Mouse (Mus musculus) layer of hippocampus, adult 2 months (tissue): Measurements from ENCODE around the gene Trrap. TPM values are rescaled to one million over a fixed set of nuclear protein-coding genes. Genes with fewer than 3 reads are reported as not detected.
A peak's percentile ranks its signal among the peaks of the same experiment; 100 is the strongest.

ENCODE experiments used
- DNase-seq, 2 experiments: peaks; one replicate each; pipeline ENCODE4 v3.0.0; 2022; ENCODE audit warnings: low spot score in 2 of 2
- H3K27ac ChIP-seq: fragments of 200-600 bp; 2 replicates; pipeline ENCODE4 v1.8.1; 2022
- H3K4me3 ChIP-seq: fragments of 200-600 bp; 2 replicates; pipeline ENCODE4 v1.8.1; 2022; ENCODE audit warnings: mild to moderate bottlenecking
- CTCF ChIP-seq: fragments of 200-600 bp; conservative IDR thresholded peaks from 2 replicates; pipeline ENCODE4 v1.8.1; 2022; ENCODE audit warnings: antibody characterized with exemption, mild to moderate bottlenecking, moderate library complexity
- total RNA-seq, 2 experiments: library from RNA; stranded (reverse); gene quantifications; 2 replicates each; pipeline ENCODE4 v1.2.3; 2021

Gene Trrap
- total RNA-seq, 2 experiments from 2014 or later, result 175 to 189 TPM

DNA sequence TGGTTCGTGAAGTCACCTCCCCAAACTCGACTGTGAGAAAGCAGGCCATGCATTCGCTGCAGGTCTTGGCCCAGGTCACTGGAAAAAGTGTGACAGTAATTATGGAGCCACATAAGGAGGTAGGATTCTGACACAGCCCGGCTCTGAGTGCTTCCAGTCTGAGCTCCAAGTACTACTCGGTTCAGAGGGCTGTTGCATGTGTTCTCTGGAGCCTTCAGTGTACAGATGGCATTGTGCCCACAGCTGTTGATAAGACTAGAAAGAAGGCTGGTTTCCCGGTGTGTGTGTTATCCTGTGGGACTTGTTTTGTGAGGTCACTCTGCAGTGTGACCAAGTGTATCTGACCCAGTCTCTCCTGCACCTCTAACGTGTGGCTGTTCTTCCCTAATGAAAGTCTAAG, 36.6 kb downstream of the Trrap start:
- TF ChIP-seq CTCF, result no peak

DNA sequence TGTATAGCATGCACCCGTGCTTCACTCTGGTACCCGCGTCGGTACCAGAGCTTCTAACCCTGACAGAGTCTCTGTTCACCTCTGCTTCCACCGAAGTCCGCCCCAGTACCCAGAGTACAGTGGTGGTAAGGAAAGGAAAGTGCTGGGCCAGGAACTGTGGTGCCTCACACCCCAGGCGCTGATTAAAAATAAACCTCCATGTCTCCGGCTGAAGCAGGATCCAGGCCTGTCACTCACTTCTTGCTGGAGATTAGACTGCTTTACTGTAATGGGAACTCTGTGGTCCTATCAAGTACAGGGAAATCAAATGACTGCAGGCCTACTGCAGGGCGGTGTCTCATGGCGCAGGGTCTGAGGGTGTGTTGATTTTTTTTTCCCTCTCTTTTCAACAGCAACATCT, 39.4 kb downstream of the Trrap start:
- no peak for TF ChIP-seq CTCF
- no peak for DNase-seq
- no peak overlapping the region for H3K4me3 ChIP-seq
- H3K27ac ChIP-seq, result no peak overlapping the region

More for the DNA sequence above, 36.6 kb downstream of the Trrap start:
- DNase-seq, result no peak
- no peak overlapping the region for H3K4me3 ChIP-seq
- no peak overlapping the region for H3K27ac ChIP-seq

DNA sequence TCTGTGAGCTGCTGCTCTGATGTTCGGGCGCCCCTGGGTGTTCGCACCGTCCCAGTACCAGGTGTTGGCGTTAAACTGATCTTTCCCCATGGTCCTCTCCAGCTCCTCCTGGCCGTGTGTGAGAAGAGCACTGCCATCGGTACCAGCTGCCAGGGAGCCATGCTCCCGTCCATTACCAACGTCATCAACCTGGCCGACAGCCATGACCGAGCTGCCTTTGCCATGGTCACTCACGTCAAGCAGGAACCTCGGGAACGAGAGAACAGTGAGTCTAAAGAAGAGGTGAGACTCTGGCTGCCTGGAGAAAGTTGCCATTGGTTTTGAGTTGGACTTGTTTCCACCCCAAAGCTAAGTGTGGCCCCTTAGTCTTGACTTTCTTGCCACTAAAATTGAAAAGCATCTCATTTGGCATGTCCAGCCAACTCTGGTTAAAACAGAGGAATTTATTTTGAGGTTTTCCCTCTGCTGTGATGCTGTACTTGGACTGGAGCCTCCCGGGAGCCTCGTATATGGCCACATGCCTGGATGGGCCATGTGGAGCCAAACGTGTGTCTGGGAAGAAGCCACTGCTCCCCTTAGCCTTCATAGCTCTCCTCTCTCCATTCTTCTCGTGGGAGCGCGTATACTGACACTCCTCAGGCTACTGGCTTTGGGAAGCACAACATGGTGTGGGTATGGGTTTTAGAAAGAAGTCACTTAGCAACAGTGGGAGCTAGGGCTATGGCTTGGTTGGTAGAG, 61.0 kb downstream of the Trrap start:
- Histone ChIP-seq H3K4me3 (no peak overlapping the region), H3K27ac (peak overlapping the region; percentile 15; the same call in 1 of the 2 replicates)
- DNase-seq, result no peak
- TF ChIP-seq CTCF, result no peak

DNA sequence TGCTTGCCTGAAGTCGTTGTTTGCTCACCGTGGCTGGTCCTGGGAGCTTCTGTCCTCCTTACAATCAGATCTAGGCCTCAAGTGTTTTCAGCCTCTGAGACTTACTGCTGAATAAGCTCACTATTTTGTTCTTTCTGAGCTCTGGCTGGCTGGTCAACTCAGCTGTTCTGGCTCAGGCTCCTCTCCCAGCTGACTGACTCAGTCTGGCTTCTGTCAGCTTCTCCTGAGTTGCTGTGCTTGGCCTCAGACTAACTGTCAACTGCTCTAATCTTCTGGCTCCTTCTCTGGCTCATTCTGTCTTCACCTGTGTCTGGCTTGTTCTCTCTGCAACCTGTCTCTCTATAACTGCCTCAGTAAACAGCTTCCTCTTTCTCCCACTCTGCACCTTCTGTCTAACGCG, 62.1 kb downstream of the Trrap start:
- Histone ChIP-seq H3K4me3 (no peak overlapping the region), H3K27ac (peak overlapping the region; percentile 15; the same call in 1 of the 2 replicates)
- DNase-seq, result no peak
- no peak for TF ChIP-seq CTCF

DNA sequence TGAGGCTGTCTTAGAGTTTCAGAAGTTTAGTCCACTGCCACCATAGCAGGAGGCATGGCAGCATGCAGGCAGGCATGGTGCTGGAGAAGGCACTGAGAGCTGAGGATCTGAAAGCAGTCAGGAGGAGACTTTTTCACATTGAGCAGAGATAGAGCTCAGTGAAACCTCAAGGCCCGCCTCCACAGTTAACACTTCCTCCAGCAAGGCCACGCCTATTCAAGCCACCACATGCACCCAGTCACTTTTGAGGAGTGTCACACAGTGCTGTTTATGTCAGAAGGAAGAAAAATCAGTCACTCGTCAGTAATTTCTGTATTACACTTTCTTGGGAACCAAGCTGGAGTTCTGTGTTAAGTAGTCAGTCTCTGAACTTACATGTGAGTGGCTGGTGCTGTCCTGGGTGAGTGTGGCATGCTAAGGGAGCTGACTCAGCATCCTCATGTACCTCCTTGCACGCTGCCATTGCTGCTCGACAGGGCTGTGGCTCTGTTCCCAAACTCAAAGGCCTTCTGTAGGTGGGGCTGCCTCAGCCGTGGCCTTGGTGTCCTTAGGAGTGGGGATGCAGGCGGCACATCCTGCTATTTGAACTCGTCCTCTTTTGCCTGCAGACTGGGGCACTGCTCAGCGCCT, 64.4 kb downstream of the Trrap start:
- TF ChIP-seq CTCF, result no peak
- DNase-seq, result no peak
- H3K27ac ChIP-seq, result no peak overlapping the region
- no peak overlapping the region for H3K4me3 ChIP-seq

DNA sequence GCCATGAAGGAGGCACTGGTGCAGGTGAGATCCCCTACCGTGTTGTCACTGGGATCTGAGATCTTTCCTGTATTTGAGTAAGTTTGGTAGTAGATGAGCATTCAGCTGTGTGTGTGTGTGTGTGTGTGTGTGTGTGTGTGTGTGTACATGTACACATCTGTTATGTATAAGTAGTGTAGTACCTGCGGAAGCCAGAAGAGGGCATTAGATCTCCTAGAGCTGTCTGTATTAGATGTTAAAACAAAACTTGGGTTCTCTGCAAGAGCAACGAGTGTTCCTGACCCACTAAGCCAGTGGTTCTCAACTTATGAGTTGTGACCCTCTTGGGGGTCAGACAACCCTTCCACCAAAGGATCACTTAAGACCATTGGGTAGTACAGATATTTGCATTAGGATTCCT, 68.6 kb downstream of the Trrap start:
- TF ChIP-seq CTCF, result peak; percentile 67
- peak in 1 of 2 experiments; percentile 42 for DNase-seq
- Histone ChIP-seq H3K27ac (no peak overlapping the region), H3K4me3 (no peak overlapping the region)

DNA sequence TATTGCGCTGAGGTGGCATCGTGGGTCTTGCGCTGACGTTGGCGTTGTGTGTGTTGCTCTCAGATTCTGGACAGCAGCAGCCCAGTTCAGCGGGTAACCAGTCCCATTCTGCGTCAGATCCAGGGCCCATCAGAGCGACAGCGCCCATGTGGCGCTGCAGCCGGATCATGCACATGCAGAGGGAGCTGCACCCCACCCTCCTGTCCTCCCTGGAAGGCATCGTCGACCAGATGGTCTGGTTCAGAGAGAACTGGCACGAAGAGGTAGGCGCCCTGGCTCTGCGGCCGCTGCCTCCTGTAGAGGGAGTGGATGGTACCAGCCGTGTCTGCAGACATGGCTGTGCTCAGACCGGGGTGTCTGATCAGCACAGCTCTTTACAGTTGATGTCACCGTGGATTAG, 77.8 kb downstream of the Trrap start:
- Histone ChIP-seq H3K27ac (no peak overlapping the region; the same call in 1 of the 2 replicates), H3K4me3 (no peak overlapping the region)
- peak in 1 of 2 experiments; percentile 30 for DNase-seq
- TF ChIP-seq CTCF, result no peak

DNA sequence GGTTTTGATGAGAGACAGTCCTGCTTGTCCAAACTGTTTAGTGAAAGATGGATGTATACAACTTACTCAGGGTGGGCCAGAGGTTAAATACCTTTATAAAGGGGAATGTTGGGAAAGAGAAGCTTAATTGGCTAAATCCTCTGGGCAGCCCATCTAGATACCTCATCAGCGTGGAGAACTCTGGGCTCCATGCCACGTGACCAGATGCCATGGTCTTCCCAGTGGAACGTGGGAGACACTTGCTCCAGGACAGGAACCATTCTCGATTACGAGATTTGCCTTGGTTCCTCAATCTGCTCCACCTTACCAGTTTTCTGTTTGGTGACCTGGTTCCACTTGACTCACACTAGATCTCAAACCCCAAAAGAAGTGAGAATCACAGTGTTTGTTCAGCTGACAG, 81.2 kb downstream of the Trrap start:
- no peak for DNase-seq
- TF ChIP-seq CTCF, result no peak
- no peak overlapping the region for H3K4me3 ChIP-seq
- no peak overlapping the region for H3K27ac ChIP-seq

DNA sequence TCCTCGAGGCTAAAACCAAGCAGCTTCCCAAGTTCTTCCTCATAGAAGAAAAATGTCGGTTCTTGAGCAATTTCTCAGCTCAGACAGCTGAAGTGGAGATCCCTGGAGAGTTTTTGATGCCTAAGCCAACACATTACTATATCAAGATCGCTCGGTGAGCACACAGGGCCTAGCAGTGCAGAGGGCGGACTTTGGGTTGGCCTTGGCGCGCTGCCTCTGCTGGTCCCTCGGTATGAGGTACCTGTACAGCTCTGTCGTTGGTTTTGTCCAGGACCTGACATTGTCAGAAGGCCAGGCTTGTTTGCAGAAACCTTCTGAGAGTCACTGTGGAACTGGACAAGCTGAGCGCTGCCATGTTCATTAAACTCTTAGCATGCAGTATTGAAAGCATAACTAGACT, 82.4 kb downstream of the Trrap start:
- no peak overlapping the region for H3K4me3 ChIP-seq
- no peak overlapping the region for H3K27ac ChIP-seq
- DNase-seq, result no peak
- no peak for TF ChIP-seq CTCF

DNA sequence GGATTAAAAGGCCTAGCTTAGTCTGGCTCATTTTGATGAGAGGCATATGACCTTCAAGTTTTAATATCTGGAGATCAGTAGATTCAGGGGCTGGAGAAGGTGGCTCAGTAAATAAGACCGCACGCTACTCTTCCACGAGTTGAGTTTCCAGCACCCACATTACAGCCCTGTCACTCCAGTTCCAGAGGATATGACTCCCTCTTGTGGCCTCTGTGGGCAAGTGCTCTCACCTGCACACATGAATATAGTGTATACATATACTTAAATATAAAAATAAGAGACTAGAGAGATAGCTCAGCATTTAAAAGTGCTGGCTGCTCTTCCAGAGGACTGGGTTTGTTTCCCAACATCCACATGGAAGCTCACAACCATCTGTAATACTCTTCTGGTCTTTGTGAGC, 84.3 kb downstream of the Trrap start:
- no peak for DNase-seq
- TF ChIP-seq CTCF, result peak; percentile 59
- no peak overlapping the region for H3K27ac ChIP-seq
- H3K4me3 ChIP-seq, result no peak overlapping the region

DNA sequence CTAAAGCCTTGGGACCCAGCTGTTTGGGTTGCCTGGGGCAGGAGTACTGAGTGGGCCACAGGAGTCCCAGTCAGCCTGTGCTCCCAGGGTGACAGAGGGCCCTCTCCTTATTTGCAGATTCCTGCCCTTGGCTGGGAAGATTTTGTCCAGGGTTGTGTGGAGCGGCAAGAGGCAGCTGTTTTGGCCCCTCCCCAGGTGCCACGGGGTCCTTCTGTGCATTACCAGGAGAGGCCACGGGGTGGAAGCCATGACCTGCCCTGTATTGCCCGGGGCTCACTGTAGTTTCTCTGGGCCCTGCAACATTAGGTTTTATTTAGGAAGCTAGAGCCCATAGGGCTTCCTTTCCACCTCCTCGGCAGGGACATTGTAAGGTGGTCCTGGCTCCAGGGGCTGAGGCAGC, 86.4 kb downstream of the Trrap start:
- no peak for DNase-seq
- no peak overlapping the region for H3K27ac ChIP-seq
- H3K4me3 ChIP-seq, result no peak overlapping the region
- peak; percentile 49 for TF ChIP-seq CTCF

DNA sequence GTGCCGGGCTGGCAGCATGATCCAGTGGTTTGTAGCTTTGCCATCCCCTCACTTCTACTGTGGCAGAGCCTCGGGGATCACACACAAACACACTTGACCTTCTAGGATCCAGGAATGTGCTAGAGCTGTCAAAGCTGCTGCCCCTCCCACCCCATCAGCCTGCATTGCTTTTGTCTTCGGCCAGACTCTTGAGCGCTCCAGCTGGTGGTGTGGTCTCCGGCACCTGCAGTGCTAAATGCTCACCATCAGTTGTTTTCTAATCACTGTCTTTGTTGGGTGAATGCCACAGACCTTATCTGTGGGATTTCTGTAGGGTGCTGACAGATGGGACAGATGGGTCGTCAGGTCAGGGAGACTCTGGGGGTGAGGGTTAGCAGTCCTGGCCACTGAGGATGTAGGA, 88.4 kb downstream of the Trrap start:
- Histone ChIP-seq H3K27ac (no peak overlapping the region), H3K4me3 (no peak overlapping the region)
- no peak for DNase-seq
- 0 out of 2 replicates have a peak, but pooled peaks have one; percentile 3 for TF ChIP-seq CTCF

DNA sequence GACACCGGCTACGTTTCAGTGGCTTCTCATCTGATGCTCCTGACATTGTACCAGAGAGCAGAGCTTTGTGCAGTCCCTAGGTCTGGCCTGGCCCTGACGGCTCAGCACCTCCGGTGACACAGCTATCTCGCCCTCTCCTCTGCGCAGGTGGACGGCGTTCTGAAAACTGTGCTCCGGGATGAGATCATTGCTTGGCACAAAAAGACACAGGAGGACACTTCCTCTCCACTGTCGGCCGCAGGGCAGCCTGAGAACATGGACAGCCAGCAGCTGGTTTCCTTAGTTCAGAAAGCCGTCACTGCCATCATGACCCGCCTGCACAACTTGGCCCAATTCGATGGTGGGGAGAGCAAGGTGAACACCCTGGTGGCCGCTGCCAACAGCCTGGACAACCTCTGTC, 91.0 kb downstream of the Trrap start:
- DNase-seq, result no peak
- Histone ChIP-seq H3K4me3 (no peak overlapping the region), H3K27ac (no peak overlapping the region)
- no peak for TF ChIP-seq CTCF

DNA sequence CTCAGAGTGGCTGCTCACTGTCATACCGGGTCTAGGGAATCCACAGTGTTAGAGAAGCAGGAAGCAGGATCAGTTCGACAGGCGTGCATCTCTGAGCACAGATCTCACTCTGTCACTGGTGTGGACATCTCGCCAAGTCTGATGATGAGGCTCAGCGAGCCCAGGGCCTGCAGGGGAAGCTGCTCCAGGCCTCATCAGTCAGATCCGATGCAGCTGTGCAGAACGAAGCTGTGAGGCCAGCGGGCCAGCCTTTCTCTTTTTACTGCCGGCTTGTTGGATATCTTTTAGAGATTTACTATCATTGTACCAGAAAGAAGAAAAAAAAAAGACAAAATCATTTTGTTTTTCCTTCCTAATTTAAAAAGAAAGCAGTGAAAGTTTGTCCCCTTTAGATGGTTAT, 91.8 kb downstream of the Trrap start:
- no peak overlapping the region for H3K27ac ChIP-seq

More for the DNA sequence above, 91.8 kb downstream of the Trrap start:
- no peak overlapping the region for H3K4me3 ChIP-seq
- no peak for DNase-seq
- no peak for TF ChIP-seq CTCF
